Mouse (Mus musculus): Measurements from ENCODE around the gene Tlk1.

DNA sequence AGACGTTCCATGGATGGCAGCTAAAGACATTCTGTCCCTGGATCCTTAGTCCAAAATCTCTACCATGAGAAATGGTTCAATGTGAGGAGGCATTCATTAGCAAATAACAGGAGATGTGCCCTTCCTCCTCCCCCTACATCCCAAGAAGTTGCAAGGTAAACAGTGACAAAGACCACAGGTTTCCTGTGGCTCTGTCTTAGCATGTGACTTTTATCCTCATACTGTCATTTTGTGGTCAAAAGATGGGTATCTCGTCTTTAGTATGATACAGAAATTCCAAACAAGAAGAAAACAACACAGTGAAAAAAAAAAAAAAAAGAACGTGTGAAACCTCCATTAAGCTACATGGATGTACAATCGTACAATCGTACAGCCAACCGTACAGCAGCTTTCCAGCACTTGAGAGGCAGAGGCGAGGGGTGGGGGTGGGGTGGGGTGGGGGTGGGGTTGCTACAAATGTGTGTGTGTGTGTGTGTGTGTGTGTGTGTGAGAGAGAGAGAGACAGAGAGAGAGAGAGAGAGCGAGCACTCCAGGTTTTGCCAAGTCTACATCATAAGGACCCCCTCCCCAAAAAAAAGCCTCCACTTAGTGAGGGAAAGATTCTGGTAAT, 26.8 kb upstream of the Tlk1 start:
- TF ChIP-seq CTCF (IDR thresholded peaks at IDR 0.05; ENCODE audit: borderline replicate concordance, insufficient read depth, low read depth, low read length) (no peak), POLR2A (IDR thresholded peaks at IDR 0.05; ENCODE audit: borderline replicate concordance, insufficient read depth, low read length) (no peak)

Data from cerebellum, adult 2 months (tissue).